Mouse (Mus musculus) cortical plate, adult 2 months (tissue): Measurements from ENCODE around the gene Nat8f1.

ENCODE experiments used
- CTCF ChIP-seq: fragments of 200-500 bp; IDR thresholded peaks from 2 replicates; pipeline ENCODE4 v1.5.1; 2011; ENCODE audit warnings: mild to moderate bottlenecking, control low read depth, low read length; ENCODE audit not compliant: insufficient read depth; ENCODE audit errors: extremely low read depth
- POLR2A ChIP-seq: fragments of 200-500 bp; IDR thresholded peaks from 2 replicates; pipeline ENCODE4 v1.6.1; 2011; ENCODE audit warnings: mild to moderate bottlenecking, low read length, control low read depth; ENCODE audit not compliant: insufficient read depth; ENCODE audit errors: extremely low read depth

GRCm38 (mm10) chr6:85938701-85939100 lies 23.2 kb upstream of the Nat8f1 start:
- TF ChIP-seq CTCF, result no peak
- no peak for TF ChIP-seq POLR2A
